Mouse (Mus musculus) erythroblast, embryonic 14.5 days (primary cell): ENCODE results near the gene Bdkrb1. TPM values are rescaled to one million over a fixed set of nuclear protein-coding genes. Genes with fewer than 3 reads are reported as not detected.

Experiments
- H3K27me3 ChIP-seq: 2 replicates; pipeline ENCODE4 v1.6.1; 2012; ENCODE audit warnings: inconsistent platforms; ENCODE audit not compliant: control insufficient read depth
- H3K36me3 ChIP-seq: 2 replicates; pipeline ENCODE4 v1.6.1; 2012; ENCODE audit warnings: mild to moderate bottlenecking, inconsistent platforms; ENCODE audit not compliant: control insufficient read depth
- H3K4me1 ChIP-seq: 2 replicates; pipeline ENCODE4 v1.6.1; 2012; ENCODE audit warnings: inconsistent platforms; ENCODE audit not compliant: control insufficient read depth
- H3K4me3 ChIP-seq: replicated peaks from 2 replicates; pipeline ENCODE3; 2012; ENCODE audit warnings: moderate library complexity, mild to moderate bottlenecking, inconsistent platforms
- H3K9me3 ChIP-seq: 2 replicates; pipeline ENCODE4 v1.6.1; 2012; ENCODE audit warnings: low read length, inconsistent platforms, mixed read lengths; ENCODE audit not compliant: control insufficient read depth
- GATA1 ChIP-seq: IDR thresholded peaks from 2 replicates; pipeline ENCODE4 v1.6.1; 2012; ENCODE audit warnings: low read length, inconsistent platforms, mixed read lengths
- TAL1 ChIP-seq: IDR thresholded peaks from 3 replicates; pipeline ENCODE4 v1.6.1; 2012; ENCODE audit warnings: low read length, inconsistent platforms, mixed read lengths
- polyA plus RNA-seq: library from polyadenylated mRNA; stranded (reverse); fragments of >175 nt; gene quantifications from 2 replicates; pipeline ENCODE4 v1.2.3, GENCODE M21; 2012

Gene Bdkrb1
- polyA plus RNA-seq, 1 experiment = not detected

DNA sequence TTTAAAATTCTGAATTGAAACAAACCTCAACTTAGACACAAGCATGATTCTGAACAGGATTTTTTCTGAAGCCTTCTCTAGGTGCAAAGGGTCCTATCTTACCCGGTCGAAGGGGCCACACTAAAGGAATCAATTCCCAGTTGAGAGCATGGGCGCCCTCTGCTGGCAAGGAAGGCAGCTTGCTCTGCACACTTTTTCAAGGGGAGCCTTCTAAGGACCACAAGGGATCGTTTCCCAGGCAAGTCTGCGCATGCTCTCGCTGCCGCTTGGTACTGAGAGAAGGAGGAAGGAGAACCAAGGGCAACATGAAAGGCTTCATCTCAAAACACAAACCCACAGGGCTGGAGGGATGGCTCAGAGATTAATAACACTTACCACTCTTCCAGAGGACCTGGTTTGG lies 8.9 kb downstream of the Bdkrb1 start:
- H3K9me3 ChIP-seq = no peaks in the 10 kb centered on the region
- TF ChIP-seq GATA1 = no peak
- TF ChIP-seq TAL1 = no peak
- peaks cover 4% of the 10 kb centered on the region for H3K4me1 ChIP-seq
- H3K36me3 ChIP-seq = peaks cover 42% of the 10 kb centered on the region
- H3K27me3 ChIP-seq = no peaks in the 10 kb centered on the region
- no peak overlapping the region for H3K4me3 ChIP-seq

DNA sequence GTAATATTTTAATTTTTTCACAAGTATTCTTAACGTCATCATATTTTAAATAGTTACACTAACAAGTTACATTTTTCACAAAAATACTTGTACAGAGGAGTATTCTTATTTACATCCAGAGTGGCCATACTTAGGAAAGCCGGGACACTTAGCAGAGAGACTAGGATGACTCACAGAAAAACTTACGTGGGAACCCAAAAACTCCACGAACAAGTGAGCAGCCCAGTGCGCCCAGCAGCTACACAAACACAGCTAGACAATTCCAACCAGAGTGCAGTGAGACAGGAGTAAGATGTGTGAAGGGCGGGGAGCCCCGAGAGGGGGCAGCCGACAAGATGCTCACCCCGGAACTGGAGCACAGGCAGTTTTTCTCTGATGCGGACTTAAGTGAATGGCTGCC lies 10.7 kb downstream of the Bdkrb1 start:
- Histone ChIP-seq H3K27me3 (no peaks in the 10 kb centered on the region), H3K36me3 (peaks cover 60% of the 10 kb centered on the region), H3K4me3 (no peak overlapping the region), H3K4me1 (no peaks in the 10 kb centered on the region), H3K9me3 (no peaks in the 10 kb centered on the region)
- no peak for TF ChIP-seq TAL1
- TF ChIP-seq GATA1 = no peak

DNA sequence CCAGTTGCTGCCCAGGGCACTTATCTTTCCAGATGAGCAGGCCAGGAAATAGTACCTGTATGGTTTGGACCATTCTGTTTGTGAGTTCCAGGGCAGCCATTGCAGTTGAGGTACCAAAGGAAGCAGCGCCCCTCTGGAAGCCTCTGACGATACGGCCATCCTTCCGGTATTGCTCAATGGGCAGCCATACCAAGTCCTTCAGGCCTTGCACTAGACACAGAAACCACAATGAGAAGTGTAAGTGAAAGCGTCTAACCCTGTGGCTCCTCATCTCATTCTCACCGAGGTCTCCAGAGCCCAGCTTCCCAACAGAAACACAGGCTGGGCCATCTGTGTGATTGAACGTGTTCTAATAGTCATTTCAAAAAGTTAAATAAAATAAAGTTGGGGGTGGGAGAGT lies 19.2 kb downstream of the Bdkrb1 start:
- Histone ChIP-seq H3K36me3 (peaks cover 86% of the 10 kb centered on the region), H3K4me1 (no peaks in the 10 kb centered on the region), H3K27me3 (no peaks in the 10 kb centered on the region), H3K4me3 (no peak overlapping the region), H3K9me3 (no peaks in the 10 kb centered on the region)
- TF ChIP-seq TAL1 (no peak), GATA1 (no peak)

DNA sequence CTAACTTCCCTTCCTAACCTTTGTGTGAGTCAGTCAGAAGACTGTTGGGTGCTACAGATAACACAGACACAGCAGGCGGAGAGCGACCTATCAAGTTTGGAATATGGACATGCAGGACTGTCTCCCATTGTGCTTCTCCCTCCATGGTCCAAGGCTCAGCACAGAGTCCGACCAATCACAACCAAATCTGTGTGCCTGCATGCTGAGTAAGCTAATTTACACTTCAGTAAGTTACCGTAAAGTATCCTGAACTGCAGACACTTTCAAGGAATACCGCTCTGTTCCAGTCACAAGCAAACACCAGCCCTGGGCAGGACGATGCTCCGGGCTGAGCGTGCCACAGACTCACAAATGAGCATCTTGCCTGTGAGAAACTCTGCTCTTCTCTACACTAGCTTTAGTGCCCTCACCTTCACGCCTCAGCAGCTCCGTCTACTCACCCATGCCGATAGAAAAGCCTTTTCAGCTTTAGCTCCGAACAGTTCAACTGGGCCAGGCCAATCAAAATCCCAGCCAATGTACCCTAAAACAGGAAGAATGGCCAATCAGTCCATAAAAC lies 20.2 kb downstream of the Bdkrb1 start:
- peaks cover 85% of the 10 kb centered on the region for H3K36me3 ChIP-seq
- H3K9me3 ChIP-seq = no peaks in the 10 kb centered on the region
- H3K27me3 ChIP-seq = no peaks in the 10 kb centered on the region
- H3K4me3 ChIP-seq = no peak overlapping the region
- H3K4me1 ChIP-seq = no peaks in the 10 kb centered on the region
- no peak for TF ChIP-seq TAL1
- no peak for TF ChIP-seq GATA1

DNA sequence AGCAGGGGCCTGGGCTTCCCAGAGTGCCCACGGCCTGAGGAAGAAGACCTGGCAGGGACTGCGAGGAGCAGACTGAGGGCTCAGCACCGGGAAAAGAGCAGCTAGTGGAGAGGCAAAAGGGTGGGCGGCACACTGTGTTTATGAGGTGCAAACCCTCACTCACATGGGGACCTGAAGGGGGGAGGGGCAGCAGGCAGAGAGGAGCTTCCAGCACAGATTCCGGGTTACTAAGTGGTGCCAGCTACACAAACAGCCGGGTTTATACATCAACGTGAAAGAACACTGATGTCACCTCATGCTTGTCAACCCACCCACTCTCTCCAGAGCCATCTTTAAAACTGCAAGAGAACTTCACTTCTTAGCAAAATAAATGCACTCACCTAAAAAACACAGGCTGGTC lies 22.9 kb downstream of the Bdkrb1 start:
- no peaks in the 10 kb centered on the region for H3K27me3 ChIP-seq
- H3K4me3 ChIP-seq = no peak overlapping the region
- H3K36me3 ChIP-seq = peaks cover 75% of the 10 kb centered on the region
- no peak for TF ChIP-seq TAL1
- TF ChIP-seq GATA1 = no peak
- no peaks in the 10 kb centered on the region for H3K9me3 ChIP-seq
- no peaks in the 10 kb centered on the region for H3K4me1 ChIP-seq

DNA sequence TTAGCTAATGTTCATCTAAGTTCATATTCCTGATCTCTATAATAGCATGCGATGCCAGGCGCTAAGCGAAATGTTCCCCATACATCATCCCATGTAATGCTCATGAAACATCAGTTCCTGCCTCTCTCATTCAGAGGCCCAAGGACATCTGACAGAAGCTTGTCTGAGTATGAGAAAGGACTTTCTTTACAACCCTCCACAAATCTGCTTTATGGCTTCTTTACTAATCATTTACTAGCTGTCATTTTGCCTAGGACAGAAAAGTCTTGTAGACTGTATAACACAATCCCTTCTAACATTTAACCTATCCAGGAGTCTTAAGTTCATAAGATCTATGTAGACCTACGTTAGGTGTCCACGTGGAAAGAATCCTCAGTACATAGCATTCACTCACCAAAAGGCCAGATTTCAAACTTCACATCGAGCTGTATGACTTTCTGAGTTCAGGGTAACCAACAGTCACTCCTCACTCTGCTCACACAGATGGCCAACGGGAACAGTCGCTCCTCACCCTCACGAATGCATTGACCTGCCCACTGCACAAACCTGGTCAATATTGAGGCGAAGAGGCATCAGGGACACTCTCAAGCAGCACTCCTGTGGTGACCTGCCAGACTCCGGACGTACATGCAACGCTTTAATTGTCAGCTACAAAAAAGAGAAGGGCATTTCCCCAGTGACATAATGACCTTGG lies 31.6 kb downstream of the Bdkrb1 start:
- H3K4me3 ChIP-seq = no peak overlapping the region
- TF ChIP-seq TAL1 = no peak
- TF ChIP-seq GATA1 = no peak
- H3K36me3 ChIP-seq = peaks cover 89% of the 10 kb centered on the region

DNA sequence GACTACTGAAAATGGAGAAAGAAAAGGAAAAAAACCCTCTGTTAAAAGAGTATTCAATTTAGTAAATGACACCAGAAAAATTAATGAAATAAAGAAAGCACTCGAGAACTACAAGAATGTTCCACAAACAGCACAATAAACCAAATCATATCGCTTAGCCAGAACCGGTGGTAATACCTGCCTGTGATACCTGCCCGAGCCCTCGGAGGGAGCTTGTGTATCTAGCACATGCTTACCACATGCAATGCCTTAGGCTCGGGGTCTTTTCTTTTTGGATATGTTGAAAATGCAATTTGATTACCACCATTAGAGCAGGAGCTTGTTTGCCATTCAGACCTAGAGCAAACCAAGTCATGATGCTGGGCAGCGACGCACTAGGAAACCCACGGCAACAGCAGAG lies 33.7 kb downstream of the Bdkrb1 start:
- no peak overlapping the region for H3K4me3 ChIP-seq
- H3K36me3 ChIP-seq = peaks cover 99% of the 10 kb centered on the region
- no peaks in the 10 kb centered on the region for H3K4me1 ChIP-seq
- no peak for TF ChIP-seq GATA1
- TF ChIP-seq TAL1 = no peak
- no peaks in the 10 kb centered on the region for H3K9me3 ChIP-seq
- no peaks in the 10 kb centered on the region for H3K27me3 ChIP-seq

More for the DNA sequence above, 31.6 kb downstream of the Bdkrb1 start:
- Histone ChIP-seq H3K4me1 (no peaks in the 10 kb centered on the region), H3K9me3 (no peaks in the 10 kb centered on the region), H3K27me3 (no peaks in the 10 kb centered on the region)

DNA sequence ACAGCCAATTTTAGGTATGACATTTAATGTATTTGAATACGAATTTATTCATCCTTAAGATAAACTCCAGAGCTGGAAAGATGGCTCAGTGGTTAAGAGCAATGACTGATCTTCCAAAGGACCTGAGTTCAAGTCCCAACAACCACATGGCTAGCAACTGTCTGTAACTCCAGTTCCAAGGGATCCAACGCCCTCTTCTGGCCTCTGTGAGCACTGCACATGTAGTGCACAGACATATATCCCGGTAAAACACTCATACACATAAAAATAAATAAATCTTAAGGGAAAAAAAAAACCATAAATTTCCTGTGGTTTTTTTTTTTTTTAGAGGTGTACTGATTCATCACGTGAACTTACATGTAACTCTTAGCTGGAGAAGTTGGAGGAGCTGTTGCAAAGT lies 34.7 kb downstream of the Bdkrb1 start:
- Histone ChIP-seq H3K4me3 (no peak overlapping the region), H3K36me3 (peaks cover 99% of the 10 kb centered on the region), H3K4me1 (no peaks in the 10 kb centered on the region), H3K9me3 (no peaks in the 10 kb centered on the region), H3K27me3 (no peaks in the 10 kb centered on the region)
- TF ChIP-seq GATA1 (no peak), TAL1 (no peak)

DNA sequence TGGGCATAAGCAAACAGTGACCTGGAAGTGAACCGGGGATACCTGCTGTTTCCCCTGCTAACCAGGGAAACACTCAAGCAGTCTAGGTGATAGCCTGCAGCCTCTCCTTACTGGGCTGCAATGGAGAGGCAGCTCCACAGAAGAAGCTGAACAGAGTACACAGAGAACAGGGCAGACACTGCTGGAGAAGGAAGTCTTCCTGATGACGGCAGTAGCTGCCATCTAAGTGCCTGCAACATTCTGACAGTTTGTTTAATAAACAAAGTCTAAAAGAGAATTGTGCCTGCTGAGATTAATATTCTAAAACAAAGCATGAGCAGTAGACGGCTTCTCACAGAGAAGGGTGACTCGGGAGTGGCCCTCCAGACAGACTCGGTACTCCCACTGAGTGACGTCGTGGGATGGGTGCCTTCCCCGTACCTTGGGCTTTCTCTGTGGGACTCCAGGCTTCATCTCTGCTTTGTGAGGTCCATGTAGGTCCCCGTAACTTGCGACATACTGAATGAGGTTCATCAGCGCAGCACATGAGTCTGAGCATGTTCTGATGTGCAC lies 40.0 kb downstream of the Bdkrb1 start:
- no peaks in the 10 kb centered on the region for H3K27me3 ChIP-seq
- no peak overlapping the region for H3K4me3 ChIP-seq
- peaks cover 99% of the 10 kb centered on the region for H3K36me3 ChIP-seq
- TF ChIP-seq GATA1 = no peak
- no peak for TF ChIP-seq TAL1
- H3K9me3 ChIP-seq = no peaks in the 10 kb centered on the region
- no peaks in the 10 kb centered on the region for H3K4me1 ChIP-seq

Other genes with a start within 250 kb of the Bdkrb1 start
- not detected in 2 replicates for gene D430019H16Rik, start 149.2 kb upstream of the Bdkrb1 start, polyA plus RNA-seq
- not detected in 2 replicates for gene Bdkrb2, start 39.9 kb upstream of the Bdkrb1 start, polyA plus RNA-seq
- 0.02 and 0.04 TPM in 2 replicates for gene Gskip, start 81.7 kb downstream of the Bdkrb1 start, polyA plus RNA-seq
- 0.63 and 0.76 TPM in 2 replicates for gene Atg2b, start 82.1 kb downstream of the Bdkrb1 start, polyA plus RNA-seq
- gene Ak7, start 102.9 kb downstream of the Bdkrb1 start, polyA plus RNA-seq = not detected in 2 replicates
- gene Papola, start 181.6 kb downstream of the Bdkrb1 start, polyA plus RNA-seq = 8.4 and 14.5 TPM in 2 replicates